Mouse (Mus musculus) CH12.LX (cell line): ENCODE results near the gene Gm16253.

Experiments
- CHD2 ChIP-seq: IDR thresholded peaks from 2 replicates; pipeline ENCODE4 v1.6.1; 2011; ENCODE audit warnings: low read length, improper control_type of control experiment
- CTCF ChIP-seq, 2 experiments: IDR thresholded peaks in 1 of 2; conservative IDR thresholded peaks in 1 of 2; 2 replicates each; pipeline ENCODE4 v1.5.1; 2011 to 2012; ENCODE audit warnings: low read depth in 2 of 2, low read length in 2 of 2, improper control_type of control experiment in 1 of 2, inconsistent platforms in 1 of 2, mild to moderate bottlenecking in 1 of 2, moderate library complexity in 1 of 2
- JUN ChIP-seq: IDR thresholded peaks from 2 replicates; pipeline ENCODE4 v1.6.1; 2011; ENCODE audit warnings: low read depth, mild to moderate bottlenecking, low read length, improper control_type of control experiment, moderate library complexity; ENCODE audit not compliant: insufficient read depth
- POLR2A ChIP-seq: IDR thresholded peaks from 2 replicates; pipeline ENCODE4 v1.6.1; 2011; ENCODE audit warnings: low read depth, mild to moderate bottlenecking, improper control_type of control experiment, low read length
- POLR2AphosphoS2 ChIP-seq: IDR thresholded peaks from 2 replicates; pipeline ENCODE4 v1.6.1; 2011; ENCODE audit warnings: low read depth, low read length, improper control_type of control experiment
- RAD21 ChIP-seq: IDR thresholded peaks from 2 replicates; pipeline ENCODE4 v1.6.1; 2011; ENCODE audit warnings: low read depth, mild to moderate bottlenecking, low read length, improper control_type of control experiment, moderate library complexity
- RCOR1 ChIP-seq: conservative IDR thresholded peaks from 2 replicates; pipeline ENCODE4 v1.6.1; 2012; ENCODE audit warnings: low read depth, mild to moderate bottlenecking, inconsistent platforms, low read length, improper control_type of control experiment
- SMC3 ChIP-seq: IDR thresholded peaks from 2 replicates; pipeline ENCODE4 v1.6.1; 2011; ENCODE audit warnings: low read depth, low read length, improper control_type of control experiment
- TCF12 ChIP-seq: IDR thresholded peaks from 2 replicates; pipeline ENCODE4 v1.6.1; 2014; ENCODE audit warnings: low read depth, mild to moderate bottlenecking, inconsistent platforms, low read length, improper control_type of control experiment
- ZC3H11A ChIP-seq: IDR thresholded peaks from 2 replicates; pipeline ENCODE4 v1.6.1; 2012; ENCODE audit warnings: low read depth, mild to moderate bottlenecking, inconsistent platforms, low read length, improper control_type of control experiment
- ZKSCAN1 ChIP-seq: IDR thresholded peaks from 2 replicates; pipeline ENCODE4 v1.6.1; 2012; ENCODE audit warnings: low read depth, inconsistent platforms, low read length, improper control_type of control experiment, borderline replicate concordance

- TF ChIP-seq CTCF (conservative IDR thresholded peaks at IDR 0.05 in 1 of 2, IDR thresholded peaks at IDR 0.05 in 1 of 2; ENCODE audit: low read depth in 2 of 2, low read length in 2 of 2): no peak
- no peak for TF ChIP-seq POLR2A
- no peak for TF ChIP-seq RAD21
- no peak for TF ChIP-seq ZKSCAN1
- no peak for TF ChIP-seq POLR2AphosphoS2
- TF ChIP-seq SMC3: no peak
- TF ChIP-seq CHD2: no peak
- TF ChIP-seq JUN: no peak
- TF ChIP-seq TCF12: no peak
- TF ChIP-seq RCOR1: no peak
- TF ChIP-seq ZC3H11A: no peak
These were observed 22.6 kb downstream of the Gm16253 start for GRCm38 (mm10) chr3:96599411-96599810.
